Mouse (Mus musculus) small intestine, adult 10 weeks (tissue): ENCODE measurements around the gene Gm13084. TPM values are rescaled to one million over a fixed set of nuclear protein-coding genes. Genes with fewer than 3 reads are reported as not detected.

Experiments used
- polyA plus RNA-seq: library from polyadenylated mRNA; stranded (reverse); fragments of 350-450 nt; fragmentation: Illumina TruSeq; extraction: RNeasy Lipid Tissue Mini Kit (QIAGEN cat#74804); gene quantifications from one replicate; pipeline ENCODE4 v1.2.3, GENCODE M21; 2014; ENCODE audit warnings: low replicate concordance

Gm13084 gene
- polyA plus RNA-seq, result not detected

DNA sequence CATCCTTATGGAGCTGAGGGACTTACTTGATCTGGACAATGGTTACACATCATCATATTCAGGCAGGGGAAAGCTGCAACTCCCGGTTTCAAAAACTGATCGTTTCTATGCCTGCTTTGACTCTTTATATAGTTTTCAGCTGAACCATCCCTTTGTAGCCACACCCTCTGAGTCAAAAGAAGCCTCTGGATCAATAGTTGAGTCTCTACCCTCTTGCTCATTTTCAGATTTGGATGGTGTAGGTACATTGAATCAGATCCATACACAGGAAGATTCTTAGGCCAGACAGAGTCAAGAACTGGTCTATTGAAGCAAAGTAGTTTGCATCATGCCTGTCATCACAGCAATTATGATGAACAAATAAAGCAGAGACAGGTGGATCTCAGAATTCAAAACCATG, at the start of gene Gm13084:
Gene Gm13084, minus strand, starts transcription at position 101 of the 400 bp plus-strand sequence.

DNA sequence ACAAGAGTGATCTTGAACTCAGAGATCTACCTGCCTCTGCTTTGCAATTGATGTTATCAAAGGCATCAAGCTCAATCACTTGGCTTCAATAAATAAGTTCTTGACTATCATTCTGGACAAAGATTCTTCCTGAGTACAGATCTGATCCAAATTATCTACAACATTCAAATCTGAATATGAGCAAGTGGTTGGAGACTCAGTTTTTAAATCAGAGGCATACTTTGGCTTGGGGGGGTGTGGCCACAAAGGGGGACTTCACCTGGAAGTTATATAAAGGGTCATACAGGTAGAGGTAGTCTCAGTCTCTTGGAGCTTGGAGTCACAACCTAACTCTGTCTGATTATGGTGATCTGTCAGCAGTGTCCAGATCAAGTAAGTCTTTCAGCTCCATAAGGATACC, 30.3 kb upstream of the Gm13084 start, which contains the start of gene Gm13103:
Gene Gm13103, plus strand, starts transcription at position 301 of the 400 bp plus-strand sequence.

DNA sequence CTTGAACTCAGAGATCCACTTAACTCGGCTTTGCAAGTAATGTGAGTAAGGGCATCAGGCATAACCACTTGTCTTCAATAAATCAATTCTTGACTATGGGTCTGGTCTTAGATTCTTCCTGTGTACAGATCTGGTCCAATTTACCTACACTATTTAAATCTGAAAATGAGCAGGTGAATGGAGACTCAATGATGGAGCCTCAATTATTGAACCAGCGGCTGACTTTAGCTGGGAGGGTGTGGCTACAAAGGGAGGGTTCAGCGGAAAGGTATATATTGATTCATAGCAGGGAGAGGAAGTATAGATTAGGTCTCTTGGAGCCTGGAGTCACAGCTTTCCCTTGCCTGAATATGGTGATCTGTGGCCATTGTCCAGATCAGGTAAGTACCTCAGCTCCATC, 26.8 kb downstream of the Gm13084 start, which contains the start of gene Gm13023:
Gene Gm13023, plus strand, starts transcription at position 301 of the 400 bp plus-strand sequence.

Other genes with a start within 250 kb of the Gm13084 start
- gene Gm13083, start 201.1 kb downstream of the Gm13084 start, polyA plus RNA-seq, result not detected
- not detected for gene Gm13088, start 158.8 kb downstream of the Gm13084 start, polyA plus RNA-seq
- gene Gm13089, start 113.4 kb downstream of the Gm13084 start, polyA plus RNA-seq, result not detected
- gene Gm13078, start 96.6 kb downstream of the Gm13084 start, polyA plus RNA-seq, result not detected
- gene Gm13023, start 26.7 kb downstream of the Gm13084 start, polyA plus RNA-seq, result not detected
- not detected for gene Gm13103, start 30.4 kb upstream of the Gm13084 start, polyA plus RNA-seq
- not detected for gene Pramef6, start 84.3 kb upstream of the Gm13084 start, polyA plus RNA-seq
- gene Pramef25, start 134.9 kb upstream of the Gm13084 start, polyA plus RNA-seq, result not detected
- not detected for gene Gm13101, start 150.9 kb upstream of the Gm13084 start, polyA plus RNA-seq
- gene Pramef17, start 178.3 kb upstream of the Gm13084 start, polyA plus RNA-seq, result not detected
- gene Pramel4, start 243.0 kb upstream of the Gm13084 start, polyA plus RNA-seq, result not detected